Mouse (Mus musculus) retina, postnatal 1 day (tissue): ENCODE results near the gene Ssh3.
A peak's percentile ranks its signal among the peaks of the same experiment; 100 is the strongest.

Experiments
- DNase-seq: peaks from one replicate; pipeline ENCODE4 v3.0.0-alpha.2; 2012

Ssh3 gene

DNA sequence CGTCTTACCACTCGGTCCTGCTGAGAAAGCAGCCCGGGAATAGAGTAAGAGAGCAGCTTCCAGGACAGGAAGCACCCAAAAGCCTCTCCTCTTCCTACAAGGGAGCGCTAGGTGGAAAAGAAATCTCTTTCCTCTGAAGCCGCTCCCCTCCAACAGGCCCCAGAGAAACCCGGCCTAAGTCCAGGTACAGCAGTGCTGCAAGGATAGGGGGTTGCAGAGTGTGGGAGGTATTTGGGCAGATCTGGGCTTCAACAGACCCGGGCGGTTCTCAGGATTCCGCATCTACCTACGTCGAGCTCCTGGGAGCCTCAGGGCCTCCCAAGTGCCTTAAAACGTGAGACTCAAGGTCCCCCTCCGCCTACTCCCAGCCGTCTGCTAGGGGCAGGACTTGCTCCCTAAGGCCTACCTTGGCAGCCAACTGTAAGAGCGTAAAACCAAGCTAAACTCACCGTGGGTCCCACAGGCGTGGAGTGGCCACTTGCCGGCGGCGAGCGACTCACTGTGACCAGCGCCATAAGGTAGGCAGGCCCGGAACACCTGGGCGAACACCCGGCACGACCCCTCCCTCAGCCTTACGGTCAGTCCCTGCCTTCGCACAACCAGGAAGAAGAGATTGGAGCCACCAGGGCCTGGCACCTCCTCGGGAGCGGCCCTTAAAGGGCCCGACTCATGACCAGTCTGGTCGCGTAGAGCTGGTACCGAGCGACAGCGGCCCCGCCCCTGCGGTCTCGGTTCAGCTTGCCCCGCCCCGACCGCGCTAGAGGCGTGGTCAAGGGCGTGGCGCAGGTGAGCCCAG lies at the start of gene Ssh3:
TSS of gene Ssh3 (minus strand) at position 615 of the 796 bp plus-strand sequence.
- peak; percentile 38 for DNase-seq

DNA sequence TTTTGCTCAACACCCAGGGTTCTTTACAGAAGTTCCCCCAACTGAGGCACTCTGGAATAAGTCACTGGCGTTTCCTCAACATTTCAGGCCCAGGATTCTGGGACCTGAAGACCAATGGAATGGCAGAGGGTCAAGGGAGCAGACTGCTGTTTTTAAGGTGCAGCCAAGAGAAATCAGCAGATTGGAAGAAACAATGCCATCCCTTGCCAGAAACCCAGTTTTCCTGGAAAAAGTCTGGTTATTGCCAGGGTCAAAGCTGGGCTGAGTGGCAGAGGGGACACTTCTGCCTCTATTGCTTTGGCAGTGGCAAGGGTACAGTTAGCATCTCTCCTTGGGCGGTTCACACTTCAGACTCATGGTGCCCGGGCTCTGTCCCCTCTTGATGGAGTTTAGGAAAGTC lies 48.2 kb upstream of the Ssh3 start:
- no peak for DNase-seq

DNA sequence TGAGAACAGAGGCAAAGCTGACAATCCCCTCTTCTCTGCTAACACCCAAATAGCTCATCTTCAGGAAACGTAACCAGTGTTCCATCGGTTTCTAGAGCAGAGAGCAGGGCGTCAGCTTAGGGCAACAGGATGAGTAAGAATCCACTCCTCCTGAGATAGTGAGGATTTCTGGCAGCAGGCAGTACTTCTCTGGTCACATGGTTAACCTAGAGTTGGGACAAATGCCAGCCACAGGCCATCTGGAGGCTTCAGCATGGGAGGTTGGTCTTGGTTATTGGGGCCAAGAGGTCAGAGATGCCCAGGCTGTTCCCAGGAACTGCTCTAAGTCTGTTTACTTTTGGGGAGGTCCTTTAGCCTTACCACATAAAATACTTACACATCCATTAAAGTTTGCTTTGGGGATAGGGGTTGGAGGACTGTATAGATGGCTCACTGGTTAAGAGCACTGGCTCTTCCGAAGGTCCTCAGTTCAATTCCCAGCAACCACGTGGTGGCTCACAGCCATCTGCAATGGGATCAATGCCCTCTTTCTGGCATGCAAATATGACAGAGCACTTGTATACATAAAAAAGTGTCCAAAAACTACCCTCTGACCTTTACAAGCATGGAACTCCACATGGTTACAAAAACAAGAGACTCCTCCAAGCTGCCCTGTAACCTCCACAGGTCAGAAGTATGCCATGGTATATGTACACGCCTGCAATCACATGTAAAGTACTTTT lies 46.4 kb upstream of the Ssh3 start:
- DNase-seq: peak; percentile 56

DNA sequence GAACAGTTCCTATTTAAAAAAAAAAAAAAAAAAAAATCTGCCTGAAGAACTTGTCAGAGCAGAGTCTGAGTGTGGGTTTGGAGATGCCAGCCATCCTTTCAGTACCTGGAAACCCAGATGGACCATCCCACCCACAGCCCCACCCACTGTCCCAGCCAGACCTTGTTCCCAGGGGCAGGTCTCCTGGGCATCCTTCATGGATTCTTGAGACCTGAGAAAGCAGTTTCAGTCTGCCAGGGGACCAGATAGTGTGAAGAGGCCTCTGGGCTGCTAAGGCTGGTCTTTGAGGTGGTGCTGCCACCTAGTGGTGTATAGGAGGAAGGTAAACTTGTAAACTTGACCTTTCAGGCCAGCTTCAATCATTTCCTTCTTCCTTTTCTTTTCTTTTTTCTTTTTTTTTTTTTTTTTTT lies 40.8 kb upstream of the Ssh3 start:
- peak; percentile 86 for DNase-seq

DNA sequence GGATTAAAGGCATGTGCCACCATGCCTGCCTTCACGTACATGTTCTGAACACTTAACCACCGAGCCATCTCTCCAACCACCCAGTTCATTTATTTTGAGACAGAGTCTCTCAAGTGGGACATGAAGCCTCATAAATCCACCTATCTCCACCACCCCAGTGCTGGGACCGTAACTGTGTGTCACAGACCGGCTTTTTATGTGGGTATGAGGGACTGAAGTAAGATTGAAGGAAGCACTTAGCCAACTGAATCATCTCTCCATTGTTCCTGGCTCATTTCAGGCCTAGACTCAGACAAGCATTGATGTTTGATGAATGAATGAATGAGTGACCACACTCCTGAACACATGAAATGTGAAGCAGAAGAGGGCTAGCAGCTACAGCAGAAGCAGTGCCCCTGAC lies 40.3 kb upstream of the Ssh3 start:
- no peak for DNase-seq

DNA sequence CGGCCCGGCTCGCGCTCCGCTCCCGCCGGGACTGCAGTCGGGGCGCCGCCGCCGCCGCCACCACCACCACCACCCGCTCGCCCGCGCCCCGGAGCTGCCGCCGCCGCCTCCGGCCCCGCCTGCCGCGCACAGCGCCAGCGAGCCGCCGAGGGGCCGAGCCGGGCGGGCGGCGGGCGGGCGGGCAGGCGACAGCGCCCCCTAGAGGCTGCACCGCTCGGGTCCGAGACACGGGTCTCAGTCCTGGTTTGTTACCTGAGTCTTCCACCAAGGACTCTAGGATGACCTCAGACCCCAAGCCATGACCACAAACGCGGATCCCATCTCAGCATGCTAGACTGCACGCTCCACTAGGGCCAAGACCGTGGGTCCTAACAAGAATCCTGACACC lies 37.2 kb upstream of the Ssh3 start, which contains the start of gene Grk2:
TSS of gene Grk2 (minus strand) at position 33 of the 388 bp plus-strand sequence.
- DNase-seq: peak; percentile 81

DNA sequence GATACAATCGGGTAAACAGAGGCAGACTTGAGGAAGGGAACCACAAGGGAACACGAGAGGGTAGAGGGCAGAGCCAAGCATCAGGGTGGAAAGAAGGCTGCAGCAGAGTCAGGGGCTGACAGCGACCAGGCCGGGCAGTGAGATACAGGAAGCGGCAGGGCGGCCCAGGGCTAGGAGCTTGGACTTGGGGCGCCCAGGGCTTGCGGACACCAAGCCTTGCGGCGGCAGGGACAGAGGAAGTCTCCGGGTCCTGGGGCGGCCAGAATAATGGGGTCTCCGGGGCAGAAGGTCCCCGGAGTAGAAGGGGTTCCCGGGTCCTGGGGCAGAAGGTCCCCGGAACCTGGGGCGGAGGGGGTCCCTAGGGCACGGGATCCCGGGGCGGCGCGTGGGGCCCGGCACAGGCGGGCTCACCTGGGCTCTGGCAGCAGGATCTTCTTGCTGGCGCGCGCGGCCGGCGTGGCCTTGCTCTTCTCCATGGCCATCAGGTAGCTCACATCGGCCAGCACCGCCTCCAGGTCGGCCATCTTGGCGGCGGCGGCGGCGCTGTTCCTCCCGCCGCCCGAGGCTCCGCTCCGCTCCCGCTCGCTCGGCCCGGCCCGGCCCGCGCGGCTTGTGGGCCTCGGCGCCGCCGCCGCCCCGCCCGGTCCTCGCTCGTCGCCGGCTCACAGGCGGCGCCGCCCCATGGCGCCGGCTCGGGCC lies 36.7 kb upstream of the Ssh3 start:
- DNase-seq: peak; percentile 71

DNA sequence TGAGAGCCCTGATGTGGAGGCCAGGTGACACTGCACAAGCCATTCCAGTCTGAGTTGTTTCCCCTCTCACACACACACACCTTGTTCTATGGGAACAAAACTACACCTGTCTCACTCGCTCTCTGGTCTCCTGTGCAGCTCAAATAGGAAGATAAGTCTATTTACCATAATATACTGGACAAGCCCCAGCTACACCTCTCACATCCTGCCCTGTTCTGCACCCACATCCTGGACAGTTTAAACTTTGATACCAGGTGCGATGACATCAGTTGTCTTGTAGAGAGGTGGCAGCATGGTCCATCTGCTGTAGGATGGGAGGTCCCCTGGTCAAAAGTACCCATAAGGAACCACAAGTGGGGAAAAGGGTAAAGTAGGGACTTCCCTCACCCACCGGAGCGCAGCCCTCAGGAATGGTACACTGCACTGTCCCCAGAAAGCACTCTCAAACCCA lies 35.9 kb upstream of the Ssh3 start:
- DNase-seq: no peak

DNA sequence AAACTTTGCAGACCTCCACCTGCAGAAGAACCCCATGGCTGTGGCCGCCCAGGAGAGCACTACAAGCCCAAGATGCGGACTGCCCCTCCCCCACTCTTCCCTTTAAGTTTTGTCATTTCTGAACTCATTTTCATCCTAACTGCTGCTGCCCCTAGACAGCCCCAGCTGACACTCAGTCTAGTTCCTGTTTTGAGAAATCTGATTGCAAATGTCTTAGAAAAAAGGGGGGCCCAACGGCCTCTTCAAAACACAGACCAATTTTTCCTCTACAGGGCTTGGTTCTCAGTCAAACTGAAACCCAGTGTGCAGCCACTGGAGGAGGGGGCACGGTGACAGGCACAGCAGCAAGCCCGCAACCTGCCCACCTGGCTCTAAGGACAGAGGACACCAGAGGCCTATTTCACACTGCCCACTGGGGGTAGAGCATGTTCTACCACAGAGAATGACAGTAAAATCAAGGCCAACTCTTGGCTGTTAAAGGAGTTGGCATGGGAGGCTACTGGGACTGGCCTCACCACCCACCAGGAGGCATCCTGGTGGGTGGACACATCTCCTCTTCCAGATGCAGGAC lies 35.4 kb upstream of the Ssh3 start:
- no peak for DNase-seq

DNA sequence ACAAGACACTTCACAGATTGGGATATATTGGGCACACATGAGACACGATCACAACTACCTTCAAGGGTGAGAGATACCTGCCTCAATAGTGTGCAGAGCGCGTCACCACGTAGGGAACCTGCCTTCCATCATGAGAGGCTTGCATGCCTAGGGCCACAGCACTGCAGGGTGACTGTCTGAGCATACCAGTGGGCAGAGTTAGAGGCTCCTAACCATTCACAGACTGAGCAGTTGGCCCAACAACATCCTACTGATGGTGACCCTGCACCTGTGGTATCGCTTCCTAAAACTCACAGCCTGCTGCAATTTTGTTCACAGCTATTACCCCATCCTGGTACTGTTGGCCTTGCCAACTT lies 34.6 kb upstream of the Ssh3 start:
- no peak for DNase-seq

DNA sequence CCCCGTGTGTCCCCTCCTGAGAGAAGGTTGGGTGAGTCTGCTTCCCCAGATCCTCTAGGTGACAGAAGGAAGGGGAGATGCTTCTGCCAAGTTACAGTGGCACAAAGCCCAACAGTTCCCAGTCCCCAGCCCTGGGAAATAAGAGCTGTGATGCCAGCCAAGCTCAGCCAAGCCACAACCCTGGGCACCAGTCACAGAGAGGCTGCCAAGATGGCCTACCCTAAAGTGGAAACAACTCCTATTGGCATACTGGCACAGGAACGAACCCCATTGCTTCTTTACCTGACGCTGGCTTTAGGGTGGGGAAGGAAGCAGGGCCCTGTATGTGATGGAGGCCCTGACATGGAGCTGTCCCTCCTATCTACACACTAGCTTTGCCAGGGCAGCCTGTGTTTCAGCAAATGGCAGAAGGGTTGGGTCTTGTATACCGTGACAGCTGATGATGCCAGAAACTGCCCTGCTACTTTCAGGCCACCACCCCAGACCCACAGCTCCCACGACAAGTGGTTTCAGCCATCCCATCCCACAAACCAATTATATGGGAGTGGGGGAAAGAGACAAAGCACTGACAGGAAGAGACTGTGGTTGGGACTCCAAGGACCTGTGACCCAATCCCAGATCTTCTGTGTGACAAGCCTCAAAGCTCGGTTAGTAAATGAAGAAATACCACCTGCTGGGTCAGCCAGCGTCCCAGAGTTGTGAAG lies 34.1 kb upstream of the Ssh3 start:
- no peak for DNase-seq

DNA sequence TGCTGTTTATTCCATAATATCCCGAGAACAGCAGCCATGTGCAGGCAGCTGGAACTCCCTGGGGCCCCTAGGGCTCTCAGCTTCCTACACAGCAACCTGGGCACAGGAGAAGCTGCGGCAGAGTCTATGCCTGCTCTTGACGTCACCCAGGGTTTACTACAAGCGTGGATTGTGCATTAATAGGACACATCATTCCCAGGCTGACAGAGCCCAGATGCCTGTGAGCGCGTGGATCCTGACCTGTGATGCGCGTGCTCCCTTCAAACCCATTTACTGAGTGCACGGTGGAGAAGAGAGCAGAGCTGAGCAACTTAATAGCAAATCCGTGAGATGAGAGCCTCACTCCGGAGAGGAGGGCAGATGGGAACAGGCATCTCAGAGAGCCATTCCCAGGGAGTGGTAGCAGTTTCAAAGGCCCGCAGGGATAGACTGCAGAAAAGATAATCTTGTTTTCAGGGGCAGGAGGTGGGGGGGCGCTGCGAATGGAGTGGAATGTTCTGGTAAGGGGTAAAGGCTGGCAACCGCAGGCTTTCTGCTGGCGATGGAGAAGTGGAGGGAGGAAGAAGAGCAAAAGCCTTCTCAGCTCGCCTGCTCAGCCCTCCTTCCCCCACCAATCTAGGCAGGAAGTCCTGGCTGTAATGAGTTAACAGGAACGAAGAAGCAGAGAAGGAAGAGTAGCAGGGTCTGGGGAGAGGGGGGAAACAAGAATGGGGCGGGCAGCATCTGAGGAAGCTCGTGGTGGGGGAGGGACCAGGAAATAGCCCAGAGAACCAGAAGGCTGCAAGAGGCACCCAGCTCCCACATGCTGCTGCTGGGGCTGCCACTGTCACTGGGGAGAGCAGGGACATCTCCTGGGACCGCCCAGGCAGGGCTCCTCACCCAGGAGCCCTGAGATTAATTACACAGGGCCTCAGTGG lies 33.0 kb upstream of the Ssh3 start:
- peak; percentile 57 for DNase-seq

DNA sequence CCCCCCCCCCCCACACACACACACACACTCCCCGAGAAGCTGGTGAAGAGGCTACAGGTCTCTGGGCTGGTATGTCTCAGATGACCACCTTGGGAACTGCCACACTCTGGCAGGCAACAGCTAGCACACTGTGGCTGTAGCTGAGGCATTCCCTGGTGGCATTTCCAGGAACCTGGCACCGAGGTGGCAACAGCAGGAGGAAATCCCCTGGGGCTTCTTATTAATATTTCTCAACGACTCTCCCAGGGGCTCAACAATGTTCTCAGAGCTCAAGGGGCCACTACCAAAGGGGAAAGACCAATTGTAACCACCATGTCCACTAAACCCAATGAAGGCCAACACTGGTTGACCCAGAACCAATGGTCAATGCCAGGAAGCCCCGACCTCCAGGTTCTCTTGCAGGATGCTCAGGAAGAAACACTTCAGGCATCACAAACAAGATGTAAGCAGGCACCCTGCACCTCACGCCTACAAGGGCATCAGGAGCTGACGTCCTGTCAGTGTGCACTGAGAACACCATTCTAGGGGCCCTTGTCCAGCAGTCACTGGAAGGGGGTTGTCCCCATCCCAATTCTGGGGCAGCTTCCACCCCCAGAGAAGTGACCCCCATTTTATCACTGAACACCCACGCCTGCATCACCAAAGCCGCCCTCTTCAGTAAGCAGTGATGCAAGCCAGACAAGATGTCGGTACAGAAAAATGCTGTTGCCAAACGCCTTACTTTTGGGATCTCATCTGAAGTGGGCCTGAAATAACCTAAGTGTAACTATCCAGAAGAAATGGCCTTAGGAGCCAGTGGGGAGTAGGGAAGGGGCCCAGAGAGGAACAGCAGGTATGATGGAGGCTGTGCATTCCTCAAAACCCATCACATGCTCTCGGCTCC lies 32.1 kb upstream of the Ssh3 start:
- no peak for DNase-seq

DNA sequence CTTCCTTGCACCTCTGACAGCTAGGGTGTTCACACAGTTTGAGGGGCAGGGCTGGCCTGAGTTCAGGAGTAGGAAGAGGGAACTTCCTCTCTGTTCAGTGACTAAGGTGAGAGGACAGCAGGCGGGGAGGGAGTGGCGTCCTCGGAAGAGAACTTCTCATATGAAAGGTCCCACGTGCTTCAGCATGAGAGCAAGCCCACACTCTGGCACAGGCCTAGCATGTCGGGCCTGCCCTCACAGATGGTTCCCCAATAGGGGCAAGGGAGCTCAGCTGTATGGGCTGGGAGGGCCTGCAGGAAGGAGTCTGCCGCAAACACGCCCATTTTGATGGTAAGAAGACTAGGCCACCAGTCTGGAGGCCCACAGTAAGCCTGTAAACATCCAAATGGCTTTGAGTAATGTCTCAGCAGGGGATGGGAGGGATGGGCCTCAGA lies 31.3 kb upstream of the Ssh3 start:
- no peak for DNase-seq

DNA sequence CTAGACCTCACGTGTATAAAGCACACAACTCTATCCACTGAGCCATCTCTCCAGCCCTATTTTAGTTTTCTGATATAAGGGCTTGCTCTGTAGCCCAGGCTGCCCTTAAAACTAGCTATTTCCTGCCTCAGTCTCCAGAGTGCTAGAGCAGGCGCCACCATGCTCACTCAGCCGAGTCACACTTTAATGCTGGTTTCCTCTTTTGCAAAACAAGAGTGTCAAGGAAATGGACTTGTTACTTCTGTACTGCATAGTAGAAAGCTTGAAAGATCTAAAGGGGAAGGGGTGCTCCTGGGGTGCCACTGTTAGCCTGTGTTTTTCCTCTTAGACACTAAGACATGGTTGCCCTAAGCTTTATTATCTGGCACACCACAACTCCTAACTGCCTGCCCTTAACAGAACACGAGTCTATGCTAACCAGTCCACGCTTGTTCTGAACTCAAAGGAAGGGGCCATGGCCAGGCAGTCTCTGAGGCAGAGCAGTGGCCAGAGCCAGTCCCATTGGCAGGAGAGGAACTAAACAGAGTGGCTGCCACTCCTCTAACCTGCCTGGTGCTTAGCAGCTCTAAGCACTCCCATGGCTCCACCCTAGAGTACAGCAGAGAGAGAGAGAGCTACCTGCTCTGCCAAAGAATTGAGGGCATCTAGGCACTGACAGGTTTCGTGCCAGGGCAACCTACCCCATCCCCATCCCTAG lies 30.7 kb upstream of the Ssh3 start:
- no peak for DNase-seq

DNA sequence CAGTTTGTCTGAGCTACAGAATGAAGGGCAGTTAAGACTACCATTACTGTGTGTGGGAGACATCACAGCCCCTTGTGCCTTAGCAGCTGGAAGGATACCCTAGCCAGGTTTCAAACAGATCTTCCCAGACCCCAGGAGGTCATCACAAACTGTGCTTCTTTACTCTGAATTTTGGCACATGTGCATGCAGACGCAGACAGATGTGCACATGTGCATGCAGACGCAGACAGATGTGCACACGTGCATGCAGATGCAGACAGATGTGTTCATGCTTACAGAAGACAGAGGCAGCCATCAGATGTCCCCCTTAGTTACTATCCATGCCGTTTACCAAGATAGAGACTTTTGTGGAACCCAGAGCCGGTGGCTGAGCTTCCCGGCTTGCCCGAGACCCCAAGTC lies 30.1 kb upstream of the Ssh3 start:
- no peak for DNase-seq

DNA sequence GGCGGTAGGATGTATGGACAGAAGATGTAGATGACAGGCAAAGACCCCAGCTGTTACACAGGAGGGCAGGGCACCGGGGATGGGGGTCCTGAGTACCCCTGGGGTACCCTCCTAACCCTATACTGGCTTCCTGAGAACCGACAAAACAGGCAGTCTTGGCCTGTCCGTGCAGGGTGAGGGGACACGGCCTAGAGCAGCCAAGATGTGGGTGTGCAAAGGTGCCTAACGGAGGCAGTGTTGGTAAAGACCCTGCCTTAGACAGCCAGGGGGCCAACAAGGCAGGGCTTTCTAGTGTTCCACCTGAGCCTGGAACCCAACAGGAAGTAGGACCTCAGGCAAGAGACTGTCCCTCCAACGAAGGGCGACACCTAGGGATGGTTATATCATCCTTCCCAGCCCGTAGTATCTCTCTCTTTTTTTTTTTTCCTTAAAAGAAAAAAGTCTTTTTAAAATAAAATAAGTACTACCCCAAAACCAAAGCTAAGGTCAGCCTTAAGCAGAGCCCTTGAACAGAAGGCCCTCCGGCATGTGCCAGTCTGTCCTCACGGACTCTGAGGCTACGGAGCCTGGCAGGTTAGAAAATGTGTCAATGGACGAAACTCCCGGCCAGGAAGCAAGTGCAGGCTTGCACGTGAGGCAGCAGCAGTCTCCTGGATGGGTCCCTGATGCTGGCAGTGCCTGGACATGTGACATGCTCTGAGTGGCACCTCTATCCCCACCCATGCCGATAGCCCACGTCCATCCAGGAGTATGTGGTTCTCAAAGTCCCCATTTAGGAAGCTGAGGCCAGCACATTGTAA lies 29.5 kb upstream of the Ssh3 start:
- DNase-seq: no peak

DNA sequence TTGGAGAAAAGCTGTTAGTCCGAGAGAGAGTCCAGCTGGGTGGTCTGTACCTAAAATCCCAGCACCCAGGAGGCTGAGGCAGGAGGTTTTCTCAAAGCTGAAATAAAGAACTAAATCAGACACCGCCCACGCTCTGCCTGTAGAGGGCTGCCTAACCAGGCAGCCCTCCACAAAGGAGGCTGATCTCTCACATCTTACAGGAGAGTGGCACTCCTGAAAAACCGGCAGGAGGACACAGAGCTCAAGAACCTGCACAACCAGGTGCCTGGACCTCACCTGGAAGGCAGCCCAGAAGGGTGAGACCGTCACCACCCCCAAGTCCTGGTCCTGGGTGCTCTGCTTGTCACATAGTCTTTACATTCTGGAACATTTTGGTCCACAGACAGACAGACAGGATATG lies 28.9 kb upstream of the Ssh3 start:
- DNase-seq: no peak

DNA sequence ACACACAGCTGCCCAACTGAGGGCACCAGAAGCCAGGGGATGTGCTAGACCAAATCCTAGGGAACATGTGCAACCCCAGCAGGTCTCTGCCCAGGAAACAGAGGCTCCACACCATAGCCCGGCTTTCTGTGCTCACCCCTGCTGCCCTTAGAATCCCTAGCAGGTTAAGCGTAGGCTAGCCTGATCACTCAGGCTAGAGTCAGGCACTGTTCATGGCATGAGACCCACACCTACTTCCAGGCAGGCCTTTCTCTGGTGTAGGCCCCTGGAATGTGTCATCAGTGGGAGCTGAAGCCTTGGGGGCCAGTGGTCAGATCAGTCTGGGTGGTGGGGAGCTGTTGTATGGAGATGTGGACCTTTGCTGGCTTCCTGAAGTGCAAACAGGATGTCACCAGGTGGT lies 27.6 kb upstream of the Ssh3 start:
- no peak for DNase-seq
